Mouse (Mus musculus) kidney, adult 2 months (tissue): ENCODE measurements around the gene Akap2. TPM values are rescaled to one million over a fixed set of nuclear protein-coding genes. Genes with fewer than 3 reads are reported as not detected.

Experiments used
- DNase-seq: peaks from one replicate; pipeline ENCODE4 v3.0.0; 2021
- H3K27ac ChIP-seq: fragments of 200-500 bp; 2 replicates; pipeline ENCODE4 v1.5.1; 2012; ENCODE audit warnings: low read depth, low read length, control low read depth, inconsistent platforms; ENCODE audit not compliant: insufficient read depth
- H3K27me3 ChIP-seq: fragments of 200-500 bp; replicated peaks from 2 replicates; pipeline ENCODE4 v1.6.1; 2012; ENCODE audit warnings: mild to moderate bottlenecking, moderate library complexity, low read length, inconsistent platforms; ENCODE audit not compliant: control insufficient read depth, insufficient read depth
- H3K36me3 ChIP-seq: fragments of 200-500 bp; 2 replicates; pipeline ENCODE4 v1.6.1; 2012; ENCODE audit warnings: mild to moderate bottlenecking, moderate library complexity, low read length, inconsistent platforms; ENCODE audit not compliant: control insufficient read depth, insufficient read depth
- H3K4me1 ChIP-seq: fragments of 200-500 bp; 2 replicates; pipeline ENCODE4 v1.6.1; 2011; ENCODE audit warnings: low read length; ENCODE audit not compliant: control insufficient read depth, insufficient read depth
- H3K4me3 ChIP-seq: fragments of 200-500 bp; 2 replicates; pipeline ENCODE4 v1.5.1; 2011; ENCODE audit warnings: mild to moderate bottlenecking, low read depth, low read length, control low read depth; ENCODE audit not compliant: insufficient read depth
- CTCF ChIP-seq: fragments of 200-500 bp; conservative IDR thresholded peaks from 2 replicates; pipeline ENCODE4 v1.5.1; 2011; ENCODE audit warnings: low read depth, mild to moderate bottlenecking, control low read depth, low read length, moderate library complexity, mixed read lengths; ENCODE audit not compliant: insufficient read depth, insufficient read length
- POLR2A ChIP-seq: fragments of 200-500 bp; IDR thresholded peaks from one replicate; pipeline ENCODE4 v1.6.1; 2011; ENCODE audit warnings: low read depth, low read length, control low read depth
- WGBS: fragments of 180-500 bp; shearing (Covaris S2); methylation state at CpG from one replicate; pipeline ENCODE4 v1.1.7; 2018; 5-methylcytosine and 5-hydroxymethylcytosine counted together
- polyA plus RNA-seq: library from polyadenylated mRNA; depleted of rRNA; stranded (reverse); fragments of >200 nt; gene quantifications from 2 replicates; pipeline ENCODE4 v1.2.3, GENCODE M21; 2012

The Akap2 gene
- polyA plus RNA-seq, 1 experiment, result 126 TPM

DNA sequence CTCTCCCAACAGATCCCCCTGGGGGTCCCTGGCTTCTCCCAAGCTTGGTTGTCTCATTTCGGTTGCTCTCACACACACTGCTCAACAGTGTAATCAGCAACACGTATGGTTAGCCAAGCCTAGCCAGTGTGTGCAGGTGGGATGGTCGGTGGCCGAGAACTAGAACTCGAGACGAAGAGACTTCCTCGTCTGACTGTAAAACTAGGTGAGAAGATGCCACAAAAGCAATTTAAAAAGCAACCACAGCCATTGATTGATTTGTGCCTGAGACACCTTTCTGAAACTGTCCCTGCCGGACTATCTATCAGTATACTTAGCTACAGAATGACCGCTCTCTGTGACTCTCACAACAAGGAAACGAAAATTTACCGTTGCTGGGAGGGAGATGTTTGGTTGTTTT lies 37.6 kb downstream of the Akap2 start:
- no peak for DNase-seq
- no peaks in the 10 kb centered on the region for H3K4me1 ChIP-seq
- no peak overlapping the region for H3K4me3 ChIP-seq
- WGBS, result 80% methylated on average over 11 of the region's 11 CpGs
- no peaks in the 10 kb centered on the region for H3K36me3 ChIP-seq
- no peak overlapping the region for H3K27ac ChIP-seq
- TF ChIP-seq POLR2A, result no peak
- TF ChIP-seq CTCF, result no peak
- H3K27me3 ChIP-seq, result no peaks in the 10 kb centered on the region

DNA sequence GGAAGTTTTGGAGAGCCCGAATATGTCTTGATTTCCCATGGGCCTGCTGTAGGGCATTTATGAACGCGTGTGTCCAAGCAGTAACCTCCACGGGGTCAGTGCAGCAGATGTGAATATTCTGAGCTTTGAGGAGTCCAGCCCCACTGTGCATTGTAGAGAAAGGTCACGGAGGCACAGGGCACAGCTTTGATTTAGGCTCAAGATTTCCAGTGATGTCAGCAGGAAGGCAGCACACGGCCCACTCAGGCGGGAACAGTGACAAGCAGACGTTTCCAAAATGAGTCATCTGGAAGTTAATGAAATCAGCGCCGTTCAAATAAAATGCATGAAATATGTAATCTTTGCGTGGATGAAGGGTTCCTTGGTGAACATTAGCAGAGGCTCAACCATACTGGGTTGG lies 40.5 kb downstream of the Akap2 start:
- WGBS, result 53% methylated on average over 11 of the region's 11 CpGs
- Histone ChIP-seq H3K36me3 (no peaks in the 10 kb centered on the region), H3K4me3 (no peak overlapping the region), H3K27me3 (no peaks in the 10 kb centered on the region), H3K4me1 (peaks cover 4% of the 10 kb centered on the region; the same call in 1 of the 2 replicates), H3K27ac (no peak overlapping the region)
- TF ChIP-seq POLR2A (no peak), CTCF (no peak)
- DNase-seq, result no peak

GRCm38 (mm10) chr4:57762424-57762823 lies 45.0 kb downstream of the Akap2 start:
- TF ChIP-seq CTCF (no peak), POLR2A (no peak)
- Histone ChIP-seq H3K4me1 (peaks cover 24% of the 10 kb centered on the region), H3K27ac (peak overlapping the region; percentile 46), H3K27me3 (no peaks in the 10 kb centered on the region), H3K4me3 (no peak overlapping the region), H3K36me3 (no peaks in the 10 kb centered on the region)
- peak; percentile 32 for DNase-seq
- 53% methylated on average over 7 of the region's 7 CpGs for WGBS

DNA sequence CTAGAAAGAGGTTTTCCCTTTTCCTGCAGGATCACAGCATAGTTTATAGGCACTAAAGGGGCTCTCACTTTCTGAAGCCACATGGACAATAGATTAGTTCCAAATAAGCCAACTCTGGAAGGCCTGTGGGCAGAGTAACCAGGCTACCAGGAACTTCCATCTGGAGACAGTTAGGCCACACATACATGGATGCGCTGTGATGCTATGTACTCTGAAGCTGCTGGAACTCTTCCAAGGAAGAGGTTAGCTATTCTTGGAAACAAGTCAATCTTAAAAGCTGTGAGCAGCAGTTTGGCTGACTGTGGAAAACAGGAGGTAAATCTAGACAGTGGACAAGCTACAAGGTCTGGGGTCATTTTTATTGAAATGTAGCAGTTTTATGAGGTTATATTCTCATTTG lies 46.9 kb downstream of the Akap2 start:
- H3K27ac ChIP-seq, result peak overlapping the region; percentile 99
- no peaks in the 10 kb centered on the region for H3K36me3 ChIP-seq
- no peak overlapping the region for H3K4me3 ChIP-seq
- no peaks in the 10 kb centered on the region for H3K27me3 ChIP-seq
- DNase-seq, result peak; percentile 93
- TF ChIP-seq POLR2A (no peak), CTCF (no peak)
- WGBS, result 23% methylated on average over 1 of the region's 1 CpGs
- H3K4me1 ChIP-seq, result peaks cover 24% of the 10 kb centered on the region

- Histone ChIP-seq H3K27ac (peak overlapping the region; percentile 99), H3K36me3 (no peaks in the 10 kb centered on the region), H3K4me3 (0 out of 2 replicates have a peak overlapping the region, but pooled peaks have one; percentile 7), H3K27me3 (no peaks in the 10 kb centered on the region), H3K4me1 (peaks cover 24% of the 10 kb centered on the region)
- 36% methylated on average over 1 of the region's 1 CpGs for WGBS
- TF ChIP-seq POLR2A, result no peak
- TF ChIP-seq CTCF, result no peak
- peak; percentile 91 for DNase-seq
Observed at GRCm38 (mm10) chr4:57764926-57765325, 47.5 kb downstream of the Akap2 start.

DNA sequence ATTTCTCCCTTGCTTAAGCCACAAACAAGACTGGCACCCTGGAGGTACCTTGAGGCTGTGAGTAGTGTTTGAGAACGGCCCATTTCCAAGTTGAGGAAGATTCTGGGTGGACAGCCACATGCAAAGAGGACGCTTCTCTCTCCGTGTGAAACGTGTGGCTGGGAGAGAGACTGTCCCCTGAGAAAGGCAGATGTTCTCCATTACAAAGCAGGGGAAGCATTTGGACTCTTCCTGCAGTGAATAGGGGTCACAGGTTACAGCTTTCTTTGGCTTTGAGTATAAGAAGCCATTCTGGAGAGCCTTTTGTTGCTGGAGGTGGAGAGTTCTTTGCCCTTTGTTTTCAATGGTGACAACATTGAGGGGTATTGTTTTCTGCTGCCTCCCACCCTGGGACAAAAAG lies 48.3 kb downstream of the Akap2 start:
- Histone ChIP-seq H3K4me3 (no peak overlapping the region), H3K4me1 (peaks cover 24% of the 10 kb centered on the region), H3K27ac (peak overlapping the region; percentile 92), H3K27me3 (no peaks in the 10 kb centered on the region), H3K36me3 (no peaks in the 10 kb centered on the region)
- DNase-seq, result no peak
- WGBS, result 50% methylated on average over 4 of the region's 4 CpGs
- TF ChIP-seq POLR2A, result no peak
- TF ChIP-seq CTCF, result no peak

DNA sequence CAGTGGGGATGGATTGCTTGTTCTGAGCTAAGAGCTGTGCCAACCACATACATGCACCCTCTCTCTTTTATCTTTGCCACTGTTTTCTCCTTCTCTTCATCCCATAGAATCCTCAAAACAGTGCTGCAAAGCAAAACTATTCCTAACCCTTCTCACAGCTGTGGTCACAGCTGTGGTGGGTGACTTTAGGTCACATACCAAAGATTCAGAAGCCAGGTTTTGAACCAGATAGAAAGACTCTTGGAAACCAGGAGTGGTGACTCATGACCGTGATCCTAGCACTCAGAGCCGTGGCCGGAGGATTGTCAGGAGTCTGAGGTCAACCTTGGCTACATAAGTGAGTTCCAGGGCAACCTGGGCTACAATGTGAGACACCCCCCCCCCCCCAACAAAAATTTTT lies 51.5 kb downstream of the Akap2 start:
- peaks cover 19% of the 10 kb centered on the region for H3K4me1 ChIP-seq
- no peak for DNase-seq
- H3K27me3 ChIP-seq, result no peaks in the 10 kb centered on the region
- H3K4me3 ChIP-seq, result no peak overlapping the region
- TF ChIP-seq CTCF (no peak), POLR2A (no peak)
- no peak overlapping the region for H3K27ac ChIP-seq
- WGBS, result 66% methylated on average over 3 of the region's 3 CpGs
- H3K36me3 ChIP-seq, result no peaks in the 10 kb centered on the region
